Mouse (Mus musculus) v-Abl transformed pro-B cells (cell line): Measurements from ENCODE around the gene Bysl.
"Not testable (repeated sequence)": the region's sequence is repeated elsewhere in the genome, so short reads cannot be mapped to it uniquely, and the experiment has no call there.

Experiments used
- in situ Hi-C, 2 experiments: fragments of 400-800 bp; cut with MboI; formaldehyde crosslinking; loops; one replicate each; pipeline ENCODE4 v1.15.1; 2025; ENCODE audit not compliant: unreplicated experiment in 2 of 2

Bysl gene

GRCm38 (mm10) chr17:47610849-47611660 is at the start of gene Bysl, which contains the start of the genes Med20 and Gm20517:
Gene Bysl, minus strand, starts transcription at chr17:47611492.
Gene Med20, plus strand, starts transcription at chr17:47611582.
Gene Gm20517, plus strand, starts transcription at chr17:47611589.
- in situ Hi-C loops: loop anchor here (5.0 to 10.0 kb wide), 5 partner anchors 76 to 494 kb away; partner anchors contain the start of genes Mrps10 (in 2 of the 2), Frs3 (in 1 of the 2), Gm21981 (in 1 of the 2) and Prickle4 (in 1 of the 2)

- in situ Hi-C loops: no loop called here
Measured at GRCm38 (mm10) chr17:47658741-47659243, 47.5 kb upstream of the Bysl start.

GRCm38 (mm10) chr17:47657901-47658300 is 46.6 kb upstream of the Bysl start:
- in situ Hi-C loops: no loop called here

- in situ Hi-C loops: no loop called here
Measured at GRCm38 (mm10) chr17:47655697-47656096, 44.4 kb upstream of the Bysl start.

GRCm38 (mm10) chr17:47654346-47654745 is 43.1 kb upstream of the Bysl start:
- in situ Hi-C loops: not testable (repeated sequence)

- in situ Hi-C loops: no loop called here
Measured at GRCm38 (mm10) chr17:47651953-47652352, 40.7 kb upstream of the Bysl start.

GRCm38 (mm10) chr17:47648966-47649365 is 37.7 kb upstream of the Bysl start:
- in situ Hi-C loops: no loop called here

GRCm38 (mm10) chr17:47646683-47647082 is 35.4 kb upstream of the Bysl start:
- in situ Hi-C loops: no loop called here

GRCm38 (mm10) chr17:47642992-47643391 is 31.7 kb upstream of the Bysl start:
- in situ Hi-C loops: no loop called here

- in situ Hi-C loops: loop anchor here in 1 of 2 experiments (10.0 kb wide), 1 partner anchor 51 kb away; the partner anchor contains the start of genes Frs3 and Tomm6
Measured at GRCm38 (mm10) chr17:47633999-47634770, 22.9 kb upstream of the Bysl start.

- in situ Hi-C loops: loop anchor here in 1 of 2 experiments (10.0 kb wide), 1 partner anchor 52 kb away; the partner anchor contains the start of genes Frs3 and Tomm6
Measured at GRCm38 (mm10) chr17:47632181-47632840, 21.0 kb upstream of the Bysl start.

- in situ Hi-C loops: loop anchor here in 1 of 2 experiments (10.0 kb wide), 1 partner anchor 54 kb away; the partner anchor contains the start of genes Frs3 and Tomm6
Measured at GRCm38 (mm10) chr17:47630678-47631065, 19.4 kb upstream of the Bysl start, which contains the start of gene Usp49. Gene Usp49, plus strand, starts transcription at chr17:47630690.

- in situ Hi-C loops: loop anchor here in 1 of 2 experiments (10.0 kb wide), 1 partner anchor 55 kb away; the partner anchor contains the start of genes Frs3 and Tomm6
Measured at GRCm38 (mm10) chr17:47629717-47630677, 18.7 kb upstream of the Bysl start.

GRCm38 (mm10) chr17:47628851-47629676 is 17.8 kb upstream of the Bysl start:
- in situ Hi-C loops: no loop called here

- in situ Hi-C loops: no loop called here
Measured at GRCm38 (mm10) chr17:47627791-47628190, 16.5 kb upstream of the Bysl start.

GRCm38 (mm10) chr17:47626031-47626430 is 14.7 kb upstream of the Bysl start:
- in situ Hi-C loops: no loop called here

- in situ Hi-C loops: no loop called here
Measured at GRCm38 (mm10) chr17:47625088-47625487, 13.8 kb upstream of the Bysl start.

GRCm38 (mm10) chr17:47624572-47624971 is 13.3 kb upstream of the Bysl start:
- in situ Hi-C loops: not testable (repeated sequence)
